Mouse (Mus musculus) G1E (cell line): ENCODE results near the gene Ubr2. TPM values are rescaled to one million over a fixed set of nuclear protein-coding genes. Genes with fewer than 3 reads are reported as not detected.

Experiments
- ATAC-seq: 2 replicates; pipeline ENCODE4 v1.8.0; 2016; ENCODE audit warnings: mild to moderate bottlenecking; ENCODE audit not compliant: insufficient number of reproducible peaks, poor library complexity, low FRiP score, severe bottlenecking; ENCODE audit errors: extremely low read depth
- DNase-seq: peaks from one replicate; pipeline ENCODE4 v3.0.0; 2012; ENCODE audit warnings: low spot score
- H3K27me3 ChIP-seq: 2 replicates; pipeline ENCODE4 v1.6.1; 2012; ENCODE audit warnings: mild to moderate bottlenecking, low read length, inconsistent platforms; ENCODE audit not compliant: insufficient read depth
- H3K36me3 ChIP-seq: replicated peaks from 2 replicates; pipeline ENCODE3; 2012; ENCODE audit warnings: mild to moderate bottlenecking, inconsistent platforms
- H3K4me1 ChIP-seq: 2 replicates; pipeline ENCODE4 v1.6.1; 2012; ENCODE audit warnings: low read depth, low read length, inconsistent platforms, mixed read lengths; ENCODE audit not compliant: insufficient read depth
- H3K4me3 ChIP-seq: 2 replicates; pipeline ENCODE4 v1.5.1; 2012; ENCODE audit warnings: low read depth, mild to moderate bottlenecking, inconsistent platforms, low read length, moderate library complexity, mixed read lengths
- H3K9me3 ChIP-seq: replicated peaks from 2 replicates; pipeline ENCODE4 v1.6.1; 2012; ENCODE audit warnings: inconsistent platforms
- CTCF ChIP-seq: IDR thresholded peaks from 2 replicates; pipeline ENCODE4 v1.5.1; 2012; ENCODE audit warnings: low read depth, low read length, inconsistent platforms, mixed read lengths
- GATA1 ChIP-seq: IDR thresholded peaks from 2 replicates; pipeline ENCODE4 v1.6.1; 2012; ENCODE audit warnings: borderline replicate concordance, low read length, inconsistent platforms, mixed read lengths
- GATA2 ChIP-seq: IDR thresholded peaks from 2 replicates; pipeline ENCODE4 v1.6.1; 2012; ENCODE audit warnings: low read depth, low read length, inconsistent platforms, borderline replicate concordance
- POLR2AphosphoS5 ChIP-seq: IDR thresholded peaks from 2 replicates; pipeline ENCODE4 v1.6.1; 2012; ENCODE audit warnings: low read depth, low read length, inconsistent platforms; ENCODE audit not compliant: insufficient replicate concordance
- TAL1 ChIP-seq: conservative IDR thresholded peaks from 2 replicates; pipeline ENCODE4 v1.6.1; 2012; ENCODE audit warnings: low read depth, low read length, inconsistent platforms, mixed read lengths
- polyA plus RNA-seq: library from polyadenylated mRNA; stranded (reverse); fragments of >175 nt; gene quantifications from 2 replicates; pipeline ENCODE4 v1.2.3, GENCODE M21; 2012
- total RNA-seq, 2 experiments: library from RNA; stranded (forward) in 1 of 2; stranded (reverse) in 1 of 2; fragments of 200-1000 nt in 1 of 2; fragments of >200 nt in 1 of 2; fragmentation: Nextera tagmentation in 1 of 2; gene quantifications; 2 replicates each; pipeline ENCODE4 v1.2.3; 2014 to 2017

The Ubr2 gene
- total and polyA plus RNA-seq, 3 experiments: 14.6 to 116 (median 51.4) TPM

DNA sequence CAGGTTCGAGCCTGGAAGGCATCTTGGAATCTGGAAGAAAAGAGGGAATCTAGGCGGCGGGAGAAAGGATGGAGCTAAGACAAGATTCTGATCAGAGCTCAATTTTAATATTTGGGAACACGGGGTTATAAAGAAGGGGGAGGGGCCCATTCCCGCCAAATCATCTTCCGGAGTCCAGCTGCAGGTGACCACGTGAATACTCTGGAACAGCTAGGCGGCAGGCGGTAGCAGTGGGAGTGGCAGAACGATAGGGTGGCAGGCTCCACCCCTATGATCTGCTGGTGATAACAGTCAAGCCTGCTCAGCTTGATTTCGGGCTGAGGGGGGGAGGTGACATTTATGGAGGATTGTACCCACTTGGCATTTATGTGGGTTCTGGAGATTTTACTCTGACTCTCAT, 2.5 kb upstream of the Ubr2 start:
- no peak for DNase-seq
- peaks cover 4% of the 10 kb centered on the region for H3K36me3 ChIP-seq
- H3K9me3 ChIP-seq: no peaks in the 10 kb centered on the region
- no peak for ATAC-seq
- TF ChIP-seq CTCF: no peak
- no peak for TF ChIP-seq POLR2AphosphoS5
- TF ChIP-seq GATA1: no peak
- TF ChIP-seq TAL1: no peak
- TF ChIP-seq GATA2: no peak
- H3K4me3 ChIP-seq: no peak overlapping the region
- peaks cover 23% of the 10 kb centered on the region for H3K4me1 ChIP-seq
- H3K27me3 ChIP-seq: peaks cover 11% of the 10 kb centered on the region

DNA sequence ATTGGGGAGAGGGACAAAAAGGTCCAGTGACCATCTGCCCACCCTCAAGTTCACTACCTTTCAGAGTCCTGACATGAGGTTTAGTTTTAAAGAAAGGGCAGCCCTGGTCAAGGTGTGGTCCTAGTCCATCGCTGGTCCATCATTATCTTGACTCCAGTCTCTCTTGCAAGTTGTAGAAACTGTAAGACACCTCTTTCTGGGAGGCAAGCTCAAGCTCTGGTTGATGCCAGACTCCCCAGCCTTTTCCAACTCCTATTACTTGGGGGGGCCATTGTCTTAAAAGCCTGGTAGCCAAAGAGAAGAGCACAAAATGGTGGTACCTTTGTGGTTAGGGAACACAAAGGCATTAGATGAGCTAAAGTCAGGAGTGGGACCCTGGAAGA, 1.3 kb upstream of the Ubr2 start:
- DNase-seq (no peak), ATAC-seq (no peak)
- H3K27me3 ChIP-seq: peaks cover 8% of the 10 kb centered on the region
- peaks cover 28% of the 10 kb centered on the region for H3K4me1 ChIP-seq
- no peak overlapping the region for H3K4me3 ChIP-seq
- no peak for TF ChIP-seq GATA1
- TF ChIP-seq POLR2AphosphoS5: no peak
- TF ChIP-seq TAL1: no peak
- TF ChIP-seq CTCF: no peak
- TF ChIP-seq GATA2: no peak
- H3K9me3 ChIP-seq: no peaks in the 10 kb centered on the region
- H3K36me3 ChIP-seq: peaks cover 13% of the 10 kb centered on the region

DNA sequence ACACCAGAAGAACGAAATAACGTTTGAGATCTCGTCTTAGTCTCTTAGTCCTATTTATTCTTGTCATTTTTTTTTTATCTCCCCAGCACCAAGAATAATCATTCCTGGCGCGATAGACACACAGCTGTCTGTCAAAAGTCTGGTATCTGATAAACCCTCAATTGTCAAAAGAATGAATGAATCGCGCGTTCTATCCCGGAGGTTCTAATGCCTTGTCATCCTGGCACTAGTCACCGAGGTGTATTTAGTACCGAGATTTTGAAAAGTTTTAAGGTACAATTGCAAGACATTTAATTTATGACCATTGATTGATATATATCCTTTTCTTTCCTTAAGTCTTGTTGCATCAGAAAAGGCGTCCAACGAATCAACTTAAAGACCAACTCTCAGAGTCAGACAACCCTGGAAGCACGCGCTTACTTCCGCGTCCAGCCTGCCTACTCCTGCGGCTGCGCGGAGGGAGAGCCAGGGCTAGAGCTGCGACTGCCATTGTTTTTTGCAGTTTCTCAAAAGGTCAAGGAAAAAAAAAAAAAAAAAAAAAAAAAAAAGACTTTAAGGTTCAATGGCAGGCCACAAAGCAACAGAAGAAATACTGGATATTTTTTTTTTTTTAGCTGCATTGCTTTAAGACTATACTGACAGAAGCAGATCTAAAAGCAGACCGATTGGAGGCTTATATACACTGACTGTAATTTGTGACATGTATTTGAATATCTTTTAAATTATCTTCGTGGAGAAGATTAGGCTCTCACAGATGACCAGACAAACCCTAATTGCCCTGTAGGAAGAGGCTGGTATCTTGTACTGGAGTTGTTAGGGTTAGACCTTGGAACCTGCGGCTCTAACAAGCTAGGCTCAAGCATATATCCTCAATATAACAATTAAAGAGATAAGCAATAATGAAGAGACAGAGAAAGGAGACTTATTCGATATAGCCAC, 635 bp upstream of the Ubr2 start:
- peaks cover 20% of the 10 kb centered on the region for H3K36me3 ChIP-seq
- DNase-seq: peak; percentile 86
- no peak for TF ChIP-seq GATA1
- TF ChIP-seq TAL1: no peak
- no peak for TF ChIP-seq POLR2AphosphoS5
- TF ChIP-seq CTCF: no peak
- no peak for TF ChIP-seq GATA2
- H3K4me1 ChIP-seq: peaks cover 35% of the 10 kb centered on the region
- peak overlapping the region; percentile 95 for H3K4me3 ChIP-seq
- peak; percentile 64 for ATAC-seq
- peaks cover 6% of the 10 kb centered on the region for H3K27me3 ChIP-seq
- no peaks in the 10 kb centered on the region for H3K9me3 ChIP-seq

DNA sequence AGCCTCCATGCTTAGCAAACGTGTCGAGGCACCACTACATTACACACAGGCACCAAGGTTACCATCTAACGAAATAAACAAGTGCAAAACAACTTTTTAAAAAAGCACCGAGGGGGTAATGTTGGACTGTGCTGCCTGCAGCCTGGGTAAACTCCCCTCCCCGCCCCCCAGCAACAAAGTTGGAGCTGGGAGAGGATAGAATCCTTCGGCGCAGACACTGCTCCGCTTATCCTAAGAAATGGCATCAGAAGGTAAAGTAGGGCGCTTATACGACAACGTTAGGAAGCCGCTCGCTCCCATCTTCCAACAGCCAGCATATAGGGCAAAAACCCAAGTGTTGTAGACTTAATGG, 834 bp downstream of the Ubr2 start:
- H3K36me3 ChIP-seq: peaks cover 29% of the 10 kb centered on the region
- DNase-seq: no peak
- peaks cover 43% of the 10 kb centered on the region for H3K4me1 ChIP-seq
- peaks cover 3% of the 10 kb centered on the region for H3K27me3 ChIP-seq
- no peak for TF ChIP-seq GATA1
- no peak for TF ChIP-seq TAL1
- TF ChIP-seq POLR2AphosphoS5: no peak
- no peak for TF ChIP-seq CTCF
- TF ChIP-seq GATA2: no peak
- peak overlapping the region; percentile 95 for H3K4me3 ChIP-seq
- ATAC-seq: no peak
- H3K9me3 ChIP-seq: no peaks in the 10 kb centered on the region

DNA sequence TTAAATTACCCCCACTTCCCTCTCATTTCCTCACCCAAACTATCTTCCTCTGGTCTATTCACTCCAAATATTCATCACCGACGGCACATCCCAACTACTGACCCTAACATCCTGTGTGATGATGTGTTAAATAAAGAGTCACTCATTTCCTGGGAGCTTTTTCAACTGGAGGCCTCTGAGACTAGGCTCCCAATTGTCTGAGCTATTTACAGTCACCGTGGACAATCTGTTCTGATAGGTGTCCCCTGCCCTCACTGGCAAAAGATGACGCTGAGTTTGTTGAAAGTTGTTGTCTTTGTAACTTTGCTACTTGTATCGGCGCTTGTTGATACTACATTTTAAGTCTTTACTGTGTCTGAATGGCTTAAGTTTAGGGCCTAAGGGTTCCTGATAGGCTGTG, 1.3 kb downstream of the Ubr2 start:
- Histone ChIP-seq H3K27me3 (peaks cover 3% of the 10 kb centered on the region), H3K36me3 (peaks cover 34% of the 10 kb centered on the region), H3K4me3 (peak overlapping the region; percentile 95), H3K9me3 (no peaks in the 10 kb centered on the region), H3K4me1 (peaks cover 44% of the 10 kb centered on the region)
- TF ChIP-seq GATA2: no peak
- no peak for TF ChIP-seq POLR2AphosphoS5
- TF ChIP-seq TAL1: no peak
- no peak for TF ChIP-seq CTCF
- no peak for TF ChIP-seq GATA1
- no peak for DNase-seq
- ATAC-seq: no peak

DNA sequence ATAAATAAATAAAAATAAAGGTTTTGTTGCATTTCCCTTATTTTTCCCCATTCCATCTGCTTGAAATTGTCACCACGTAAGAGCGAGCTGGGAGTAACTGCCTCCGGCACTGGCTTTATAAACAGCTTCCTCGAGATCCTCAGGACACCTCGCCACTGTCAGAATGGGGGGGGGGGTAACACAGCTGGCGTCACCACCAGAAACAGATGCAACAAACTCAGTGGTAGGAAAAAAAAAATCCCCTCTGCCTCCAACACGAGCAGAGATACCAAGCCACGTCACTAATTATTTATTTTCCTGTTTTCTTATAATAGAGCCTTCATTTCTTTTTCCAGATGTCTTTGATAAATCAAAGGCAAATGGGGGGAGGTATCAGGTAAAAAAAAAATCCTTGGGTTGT, 1.9 kb downstream of the Ubr2 start:
- Histone ChIP-seq H3K9me3 (no peaks in the 10 kb centered on the region), H3K4me1 (peaks cover 47% of the 10 kb centered on the region), H3K36me3 (peaks cover 35% of the 10 kb centered on the region), H3K27me3 (peaks cover under 1% of the 10 kb centered on the region), H3K4me3 (peak overlapping the region; percentile 95)
- DNase-seq (no peak), ATAC-seq (no peak)
- TF ChIP-seq GATA2: no peak
